Mouse (Mus musculus): ENCODE data around the gene Cdk8. TPM values are rescaled to one million over a fixed set of nuclear protein-coding genes. Genes with fewer than 3 reads are reported as not detected.

Gene Cdk8
- total RNA-seq, 2 experiments from 2014 or later, result 41.7 to 43.2 TPM

GRCm38 (mm10) chr5:146315268-146315921 lies 84.4 kb downstream of the Cdk8 start:
- peak in 1 of 2 experiments; percentile 34 for DNase-seq (ENCODE audit: low spot score in 2 of 2)

- DNase-seq (ENCODE audit: low spot score in 2 of 2), result no peak
Measured at GRCm38 (mm10) chr5:146316316-146316715, 85.3 kb downstream of the Cdk8 start.

- peak in 1 of 2 experiments; percentile 57 for DNase-seq (ENCODE audit: low spot score in 2 of 2)
Measured at GRCm38 (mm10) chr5:146318051-146318450, 87.0 kb downstream of the Cdk8 start.

GRCm38 (mm10) chr5:146318461-146318860 lies 87.4 kb downstream of the Cdk8 start:
- DNase-seq (ENCODE audit: low spot score in 2 of 2), result no peak

- DNase-seq (ENCODE audit: low spot score in 2 of 2), result no peak
Measured at GRCm38 (mm10) chr5:146328941-146329340, 97.9 kb downstream of the Cdk8 start.

GRCm38 (mm10) chr5:146329541-146329940 lies 98.5 kb downstream of the Cdk8 start:
- no peak for DNase-seq (ENCODE audit: low spot score in 2 of 2)

GRCm38 (mm10) chr5:146330031-146330764 lies 99.2 kb downstream of the Cdk8 start:
- peak in 1 of 2 experiments; percentile 86 for DNase-seq (ENCODE audit: low spot score in 2 of 2)

- no peak for DNase-seq (ENCODE audit: low spot score in 2 of 2)
Measured at GRCm38 (mm10) chr5:146330765-146331115, 99.7 kb downstream of the Cdk8 start.

GRCm38 (mm10) chr5:146331131-146331530 lies 100.1 kb downstream of the Cdk8 start:
- no peak for DNase-seq (ENCODE audit: low spot score in 2 of 2)

GRCm38 (mm10) chr5:146332541-146332940 lies 101.5 kb downstream of the Cdk8 start:
- no peak for DNase-seq (ENCODE audit: low spot score in 2 of 2)

- no peak for DNase-seq (ENCODE audit: low spot score in 2 of 2)
Measured at GRCm38 (mm10) chr5:146334410-146334809, 103.4 kb downstream of the Cdk8 start.

GRCm38 (mm10) chr5:146338064-146338463 lies 107.0 kb downstream of the Cdk8 start:
- peak; percentile 45 to 75 for DNase-seq (ENCODE audit: low spot score in 2 of 2)

- no peak for DNase-seq (ENCODE audit: low spot score in 2 of 2)
Measured at GRCm38 (mm10) chr5:146340037-146340436, 109.0 kb downstream of the Cdk8 start.

GRCm38 (mm10) chr5:146344911-146345686 lies 114.1 kb downstream of the Cdk8 start:
- DNase-seq (ENCODE audit: low spot score in 2 of 2), result peak in 1 of 2 experiments; percentile 52

- peak; percentile 42 to 70 for DNase-seq (ENCODE audit: low spot score in 2 of 2)
Measured at GRCm38 (mm10) chr5:146347081-146347480, 116.1 kb downstream of the Cdk8 start.

GRCm38 (mm10) chr5:146349183-146349582 lies 118.2 kb downstream of the Cdk8 start:
- DNase-seq (ENCODE audit: low spot score in 2 of 2), result no peak

- DNase-seq (ENCODE audit: low spot score in 2 of 2), result no peak
Measured at GRCm38 (mm10) chr5:146350784-146351183, 119.8 kb downstream of the Cdk8 start.

GRCm38 (mm10) chr5:146352006-146352405 lies 121.0 kb downstream of the Cdk8 start:
- DNase-seq (ENCODE audit: low spot score in 2 of 2), result no peak
